Mouse (Mus musculus) heart, postnatal 4 days (tissue): ENCODE results near the gene Mtx3. TPM values are rescaled to one million over a fixed set of nuclear protein-coding genes. Genes with fewer than 3 reads are reported as not detected.

Experiments
- DNase-seq: peaks from one replicate; pipeline ENCODE4 v3.0.0; 2021
- total RNA-seq, 2 experiments: library from RNA; stranded (reverse); gene quantifications; 2 replicates each; pipeline ENCODE4 v1.2.3; 2021

Mtx3 gene
- total RNA-seq, 2 experiments from 2014 or later, result 15.1 to 15.9 TPM

- no peak for DNase-seq
These were observed 39.6 kb downstream of the Mtx3 start for GRCm38 (mm10) chr13:92884206-92884605.

- no peak for DNase-seq
These were observed 40.4 kb downstream of the Mtx3 start for GRCm38 (mm10) chr13:92884930-92885329.

DNA sequence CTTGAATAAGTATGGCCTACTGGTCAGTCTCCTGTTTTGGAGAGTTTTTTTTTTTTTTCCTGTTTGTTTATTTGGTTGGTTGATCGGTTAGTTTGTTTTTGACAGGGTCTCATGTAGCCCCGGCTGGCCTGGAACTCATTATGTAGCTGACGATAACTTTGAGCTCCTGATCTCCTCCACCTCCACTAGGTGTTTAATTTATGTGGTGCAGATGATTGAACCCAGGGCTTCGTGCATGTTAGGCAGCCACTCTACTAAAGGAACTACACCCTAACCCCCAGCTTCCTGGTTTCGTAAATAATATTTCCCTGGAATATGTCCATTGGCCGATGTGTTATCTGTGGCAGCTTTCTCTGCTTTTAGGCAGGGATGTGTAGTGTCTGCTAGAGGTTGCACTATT is 54.5 kb downstream of the Mtx3 start:
- DNase-seq, result no peak

DNA sequence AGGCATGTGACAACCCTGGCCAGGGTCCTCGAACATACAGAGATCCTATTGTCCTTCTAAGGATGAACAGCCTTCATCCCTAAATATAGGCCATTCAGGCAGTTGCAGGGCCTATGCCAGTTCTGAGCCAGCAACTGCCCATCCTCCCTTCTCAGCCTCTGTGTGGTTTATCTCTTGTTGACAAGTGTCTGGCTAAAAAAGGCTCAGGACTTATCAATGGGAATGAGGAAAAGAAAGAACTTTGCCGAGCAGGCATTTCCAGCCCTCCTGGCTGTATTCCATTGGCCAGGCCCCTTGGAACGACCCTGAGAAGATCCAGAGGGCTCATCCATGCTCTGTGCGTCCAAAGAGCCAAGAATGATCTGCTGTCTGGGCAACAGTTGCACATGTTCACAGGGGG is 58.7 kb downstream of the Mtx3 start:
- DNase-seq, result peak; percentile 68

- no peak for DNase-seq
These were observed 61.4 kb downstream of the Mtx3 start for GRCm38 (mm10) chr13:92905944-92906343.

DNA sequence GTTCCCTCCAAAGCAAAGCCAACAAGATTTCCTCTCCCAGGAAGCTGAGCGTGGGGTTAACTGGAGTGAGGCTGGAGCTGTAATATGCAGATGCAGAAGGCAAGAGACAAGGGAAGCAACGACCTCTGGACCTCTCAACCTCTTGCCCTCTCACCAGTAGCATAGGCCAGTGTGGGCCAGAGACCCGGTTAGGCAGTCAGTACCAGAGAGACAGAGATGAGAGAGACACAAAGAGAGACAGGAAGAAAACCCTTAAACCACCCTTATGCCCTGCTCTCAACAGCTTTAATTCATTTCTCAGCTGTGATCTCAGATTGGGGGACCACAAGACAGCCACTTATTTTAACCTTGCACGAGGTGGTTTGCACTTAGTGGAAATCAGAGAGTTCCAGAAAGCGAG is 62.8 kb downstream of the Mtx3 start:
- no peak for DNase-seq

Other genes with a start within 250 kb of the Mtx3 start
- 10 to 100 TPM; 27.5 to 29.4 TPM for gene Serinc5, start 233.7 kb upstream of the Mtx3 start, total RNA-seq
- gene Thbs4, start 49.9 kb upstream of the Mtx3 start, total RNA-seq, result 10 to 100 TPM; 23.8 to 27.2 TPM